Mouse (Mus musculus) thymus, adult 2 months (tissue): ENCODE data around the gene St3gal4.

Experiments used
- CTCF ChIP-seq: fragments of 200-500 bp; IDR thresholded peaks from 2 replicates; pipeline ENCODE4 v1.5.1; 2012; ENCODE audit warnings: mild to moderate bottlenecking, control low read depth, low read length, moderate library complexity, borderline replicate concordance; ENCODE audit not compliant: control insufficient read depth, poor library complexity, insufficient read depth; ENCODE audit errors: extremely low read depth
- POLR2A ChIP-seq: fragments of 200-500 bp; IDR thresholded peaks from 2 replicates; pipeline ENCODE4 v1.6.1; 2012; ENCODE audit warnings: mild to moderate bottlenecking, low read length, control low read depth, moderate library complexity; ENCODE audit not compliant: control insufficient read depth, poor library complexity, insufficient read depth; ENCODE audit errors: extremely low read depth

- TF ChIP-seq CTCF: no peak
- TF ChIP-seq POLR2A: no peak
Measured at GRCm38 (mm10) chr9:35055528-35056330, 63.3 kb downstream of the St3gal4 start.
